Mouse (Mus musculus): ENCODE measurements around the gene Apol7a.
A peak's percentile ranks its signal among the peaks of the same experiment; 100 is the strongest.

- TF ChIP-seq CTCF (IDR thresholded peaks at IDR 0.05) (no peak), EP300 (IDR thresholded peaks at IDR 0.05) (0 out of 2 replicates have a peak, but pooled peaks have one; percentile 9)
Measured at GRCm38 (mm10) chr15:77342962-77343526, 55.9 kb downstream of the Apol7a start.

All from lung, postnatal 0 days (tissue).